Mouse (Mus musculus) B cell, adult 67 days (primary cell): ENCODE data around the gene Hes7. TPM values are rescaled to one million over a fixed set of nuclear protein-coding genes. Genes with fewer than 3 reads are reported as not detected.

Experiments
- total RNA-seq, 2 experiments: library from RNA; stranded (reverse); gene quantifications; 4 replicates each; pipeline ENCODE4 v1.2.4; 2023

Hes7 gene
- total RNA-seq, result under 1 TPM in 1 of 2 experiments, not detected in 1; 0.30 TPM

DNA sequence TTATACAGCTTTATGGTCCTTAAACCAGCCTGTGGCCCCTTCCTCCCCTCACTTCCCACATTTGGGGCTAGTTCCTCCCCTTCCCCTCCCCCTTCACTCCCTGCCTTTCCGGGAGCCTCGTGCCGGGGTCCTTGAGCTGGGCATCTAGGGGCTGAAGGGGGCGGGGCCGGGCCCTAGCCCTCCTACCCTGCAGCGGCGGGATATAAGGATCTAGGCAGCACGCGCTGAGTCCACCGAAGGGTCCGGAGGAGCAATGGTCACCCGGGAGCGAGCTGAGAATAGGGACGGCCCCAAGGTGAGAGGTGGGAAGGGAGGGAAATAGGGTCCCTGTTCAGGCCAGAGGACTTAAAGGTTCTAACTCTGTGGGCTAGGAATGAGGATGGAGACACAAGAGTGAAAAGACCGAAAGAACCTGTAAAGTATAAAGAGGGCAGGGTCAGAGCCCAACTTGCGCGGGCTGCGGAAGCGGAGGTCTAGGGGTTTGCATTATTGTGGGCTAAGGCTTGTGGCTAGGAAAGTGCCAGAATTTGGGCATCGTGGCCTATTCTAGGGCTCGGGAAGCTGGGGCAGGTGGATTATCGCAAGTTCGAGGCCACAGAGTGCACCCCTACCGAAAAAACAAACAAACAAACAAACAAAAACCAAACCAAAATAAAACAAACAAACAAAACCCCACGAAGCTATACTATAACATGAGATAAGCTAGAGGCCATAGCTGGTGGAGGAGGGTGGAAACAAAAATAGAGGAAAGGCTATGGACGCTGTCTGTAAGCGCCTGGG lies at the start of gene Hes7:
TSS of gene Hes7 (plus strand) at position 184 of the 780 bp plus-strand sequence.

DNA sequence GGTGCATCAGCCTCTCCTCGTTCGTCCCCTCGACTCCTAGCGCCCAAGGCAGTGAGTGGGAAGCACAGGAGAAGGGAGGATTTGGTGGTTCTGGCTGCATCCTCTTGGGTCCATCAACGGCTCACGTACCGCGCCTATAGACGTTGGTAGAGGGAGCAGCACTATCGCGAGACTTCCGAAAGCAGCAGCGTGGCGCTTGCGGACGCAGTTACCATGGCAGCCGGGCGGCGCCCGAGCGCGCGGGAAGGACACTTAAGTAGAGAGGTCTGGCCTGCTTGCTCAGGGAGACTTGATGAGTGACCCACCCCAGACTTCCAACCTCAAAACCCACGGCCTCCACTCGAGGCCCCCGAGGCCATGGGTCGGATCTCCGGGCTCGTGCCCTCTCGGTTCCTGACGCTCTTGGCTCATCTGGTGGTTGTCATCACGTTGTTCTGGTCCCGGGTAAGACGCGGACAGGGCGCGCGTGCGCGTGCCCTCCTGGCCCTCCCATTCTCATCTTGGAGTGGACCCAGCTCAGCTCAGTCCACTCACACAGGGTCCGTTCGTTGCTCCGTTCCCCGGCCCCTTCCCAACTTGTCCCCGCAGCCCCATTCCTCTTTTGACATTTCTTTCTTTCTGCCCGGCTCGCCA lies 49.5 kb upstream of the Hes7 start, which contains the start of gene Tmem107:
TSS of gene Tmem107 (plus strand) at position 217 of the 633 bp plus-strand sequence.

DNA sequence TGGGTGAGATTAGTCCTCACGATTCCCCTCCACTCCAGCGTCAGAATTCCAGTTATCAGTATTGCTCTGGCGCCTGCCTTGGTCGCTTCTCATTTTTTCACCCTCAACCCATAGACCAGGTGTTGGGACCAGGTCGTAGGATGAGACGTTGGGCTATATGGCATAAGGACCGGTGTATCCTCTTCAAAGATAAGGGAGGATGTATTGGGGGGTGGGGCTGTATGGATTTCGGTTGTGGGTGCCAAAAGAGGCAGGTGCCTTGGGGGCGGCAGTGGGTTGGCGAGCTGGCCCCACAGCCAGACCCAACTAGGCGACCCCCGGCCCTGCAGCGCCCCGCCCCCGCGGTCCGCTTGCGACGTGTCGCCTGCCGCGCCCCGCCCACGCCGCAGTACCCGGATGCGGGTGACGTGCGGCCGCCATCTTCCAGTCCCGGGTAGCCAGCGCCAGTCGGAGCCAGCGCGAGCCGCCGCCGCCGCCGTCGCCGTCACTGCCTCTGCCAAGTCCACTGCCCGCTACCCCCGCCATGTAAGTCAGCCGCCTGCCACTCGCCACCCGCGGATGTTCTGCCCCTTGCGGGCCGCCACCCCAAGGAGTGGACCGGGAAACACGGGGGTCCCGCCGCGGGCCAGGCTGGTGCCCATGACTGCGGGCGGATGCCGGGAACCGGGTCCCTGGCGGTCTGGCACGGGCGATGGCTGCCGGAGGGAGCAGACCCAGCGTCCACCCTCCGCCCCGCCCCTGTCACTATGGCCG lies 31.9 kb upstream of the Hes7 start, which contains the start of gene Vamp2:
TSS of gene Vamp2 (plus strand) at position 388 of the 753 bp plus-strand sequence.

DNA sequence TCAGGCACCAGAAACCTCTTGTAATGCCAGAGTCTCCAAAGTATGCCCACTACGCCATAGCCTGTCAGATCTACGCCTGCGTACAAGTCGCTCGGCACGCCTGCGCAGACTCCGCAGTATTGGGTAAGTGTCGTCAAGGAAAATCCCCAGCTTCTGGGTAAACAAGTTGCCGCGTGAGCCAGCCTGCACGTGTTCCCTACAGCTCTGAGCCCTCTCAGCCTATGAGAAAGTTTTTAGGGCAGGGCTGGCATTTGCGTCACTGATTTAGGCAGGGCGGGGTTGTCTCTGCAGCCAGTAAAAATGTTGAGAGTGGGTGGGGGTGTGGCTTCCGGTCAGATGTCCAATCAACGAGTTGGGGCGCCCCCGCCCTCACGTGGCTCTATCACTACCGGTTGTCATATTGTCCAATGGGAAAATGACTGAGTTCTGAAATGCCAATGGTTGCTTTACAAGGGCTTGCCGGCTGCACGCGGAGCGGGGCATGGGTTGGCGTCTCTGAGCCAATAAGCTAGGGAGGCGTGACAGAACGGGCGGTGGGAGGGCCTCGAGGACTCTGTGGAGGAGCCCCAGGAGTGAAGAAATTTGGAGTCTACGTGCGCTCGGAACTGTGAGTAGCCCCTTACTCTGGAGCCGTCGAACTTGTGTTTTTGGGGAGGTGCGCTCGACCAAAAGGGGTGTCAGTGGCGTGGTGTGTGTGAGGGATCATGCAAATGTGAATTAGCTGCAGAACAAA lies 25.3 kb upstream of the Hes7 start, which contains the start of gene Per1:
TSS of gene Per1 (plus strand) at position 521 of the 733 bp plus-strand sequence.

DNA sequence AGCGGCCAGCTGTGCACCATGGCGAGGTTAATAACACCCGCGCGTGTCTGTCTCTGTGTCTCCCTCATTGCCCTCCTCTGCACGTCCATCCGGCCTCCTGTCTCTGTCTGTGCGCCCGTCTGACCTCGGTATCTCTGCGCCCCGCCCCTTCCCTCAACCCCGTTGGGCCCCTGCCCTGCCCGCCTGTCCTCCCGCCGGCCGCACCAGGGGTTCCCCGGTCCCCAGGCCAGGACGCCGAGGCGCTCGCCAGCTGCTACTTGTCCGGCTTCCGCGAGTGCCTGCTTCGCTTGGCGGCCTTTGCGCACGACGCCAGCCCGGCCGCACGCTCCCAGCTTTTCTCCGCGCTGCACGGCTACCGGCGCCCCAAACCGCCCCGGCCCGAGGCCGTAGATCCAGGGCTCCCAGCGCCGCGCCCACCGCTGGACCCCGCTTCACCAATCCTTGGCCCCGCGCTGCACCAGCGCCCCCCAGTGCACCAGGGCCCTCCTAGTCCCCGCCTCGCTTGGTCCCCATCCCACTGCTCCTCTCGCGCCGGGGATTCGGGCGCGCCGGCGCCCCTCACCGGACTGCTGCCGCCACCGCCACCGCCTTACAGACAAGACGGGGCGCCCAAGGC lies 2.2 kb downstream of the Hes7 start, which contains the start of gene 9130213A22Rik:
TSS of gene 9130213A22Rik (minus strand) at position 254 of the 616 bp plus-strand sequence.

DNA sequence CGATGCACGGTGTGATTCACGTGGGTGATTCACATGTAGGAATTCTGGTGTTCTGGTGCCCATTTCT lies 5.5 kb downstream of the Hes7 start, which contains the start of gene Aloxe3:
TSS of gene Aloxe3 (plus strand) at position 45 of the 67 bp plus-strand sequence.

DNA sequence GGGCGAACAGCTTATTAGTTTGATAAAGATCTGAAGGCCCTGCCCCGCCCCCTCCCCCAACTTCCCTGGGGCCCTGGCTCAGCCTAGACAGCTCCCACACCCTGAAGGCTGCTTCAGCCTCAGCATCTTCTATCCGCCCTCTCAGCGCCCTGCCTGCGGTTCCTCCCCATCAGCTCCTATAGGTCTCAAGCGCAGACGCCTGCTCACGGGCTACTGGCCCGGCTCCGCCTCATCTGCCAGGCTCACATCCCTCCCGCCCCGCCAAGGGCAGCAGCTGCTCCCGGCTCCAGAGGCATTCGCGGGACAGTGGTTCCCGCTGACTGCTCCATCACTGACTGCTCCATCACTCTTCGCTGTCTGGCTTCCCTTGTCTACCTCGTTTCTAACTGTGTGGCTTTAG lies 36.6 kb downstream of the Hes7 start, which contains the start of gene Alox12b:
TSS of gene Alox12b (plus strand) at position 190 of the 400 bp plus-strand sequence.

Other genes with a start within 250 kb of the Hes7 start
- gene Ndel1, start 248.5 kb upstream of the Hes7 start, total RNA-seq, result 10 to 100 TPM; 46.7 to 57.8 TPM
- not detected for gene Rnf222, start 231.9 kb upstream of the Hes7 start, total RNA-seq
- gene Rpl26, start 218.8 kb upstream of the Hes7 start, total RNA-seq, result 1,000 to 10,000 TPM; 2,344 to 2,392 TPM
- gene Odf4, start 193.3 kb upstream of the Hes7 start, total RNA-seq, result not detected
- not detected for gene Arhgef15, start 162.9 kb upstream of the Hes7 start, total RNA-seq
- 1 to 10 TPM; 3.5 to 6.0 TPM for gene Slc25a35, start 152.3 kb upstream of the Hes7 start, total RNA-seq
- gene Rangrf, start 145.2 kb upstream of the Hes7 start, total RNA-seq, result 1 to 10 TPM; 3.9 to 6.6 TPM
- 10 to 100 TPM; 32.0 to 32.7 TPM for gene Pfas, start 111.9 kb upstream of the Hes7 start, total RNA-seq
- 10 to 100 TPM; 34.0 to 35.6 TPM for gene Ctc1, start 104.5 kb upstream of the Hes7 start, total RNA-seq
- gene Aurkb, start 74.8 kb upstream of the Hes7 start, total RNA-seq, result 1 to 10 TPM; 7.0 to 7.1 TPM
- gene Borcs6, start 60.7 kb upstream of the Hes7 start, total RNA-seq, result 10 to 100 TPM; 22.2 to 22.5 TPM
- gene Tmem107, start 49.6 kb upstream of the Hes7 start, total RNA-seq, result 1 to 10 TPM; 1.5 to 6.3 TPM
- gene Vamp2, start 31.9 kb upstream of the Hes7 start, total RNA-seq, result 100 to 1,000 TPM; 510 to 518 TPM
- 100 to 1,000 TPM; 495 to 638 TPM for gene Per1, start 25.2 kb upstream of the Hes7 start, total RNA-seq
- gene 9130213A22Rik, start 2.2 kb downstream of the Hes7 start, total RNA-seq, result not detected
- 1 to 10 TPM in 1 of 2 experiments, under 1 TPM in 1; 0.83 to 1.1 TPM for gene Aloxe3, start 5.5 kb downstream of the Hes7 start, total RNA-seq
- not detected for gene Alox12b, start 36.6 kb downstream of the Hes7 start, total RNA-seq
- under 1 TPM in 1 of 2 experiments, not detected in 1; 0.21 TPM for gene Alox8, start 77.4 kb downstream of the Hes7 start, total RNA-seq
- not detected for gene Gucy2e, start 116.6 kb downstream of the Hes7 start, total RNA-seq
- gene Cntrob, start 203.4 kb downstream of the Hes7 start, total RNA-seq, result 10 to 100 TPM; 34.5 to 41.4 TPM
- gene Trappc1, start 203.6 kb downstream of the Hes7 start, total RNA-seq, result 10 to 100 TPM; 42.6 to 46.5 TPM
- 1 to 10 TPM; 2.7 to 4.5 TPM for gene Kcnab3, start 205.9 kb downstream of the Hes7 start, total RNA-seq
- 1 to 10 TPM; 1.8 to 2.2 TPM for gene Rnf227, start 220.1 kb downstream of the Hes7 start, total RNA-seq
- gene Chd3, start 249.0 kb downstream of the Hes7 start, total RNA-seq, result 100 to 1,000 TPM; 359 to 384 TPM